Mouse (Mus musculus) testis, adult 2 months (tissue): ENCODE results near the gene Pole4.

Source experiments
- CTCF ChIP-seq: fragments of 200-500 bp; IDR thresholded peaks from 2 replicates; pipeline ENCODE4 v1.5.1; 2012; ENCODE audit warnings: low read depth, mild to moderate bottlenecking, inconsistent platforms, low read length, moderate library complexity; ENCODE audit not compliant: control insufficient read depth, insufficient read depth, insufficient replicate concordance
- POLR2A ChIP-seq: fragments of 200-500 bp; IDR thresholded peaks from 2 replicates; pipeline ENCODE4 v1.6.1; 2012; ENCODE audit warnings: low read depth, mild to moderate bottlenecking, inconsistent platforms, low read length, moderate library complexity; ENCODE audit not compliant: control insufficient read depth

DNA sequence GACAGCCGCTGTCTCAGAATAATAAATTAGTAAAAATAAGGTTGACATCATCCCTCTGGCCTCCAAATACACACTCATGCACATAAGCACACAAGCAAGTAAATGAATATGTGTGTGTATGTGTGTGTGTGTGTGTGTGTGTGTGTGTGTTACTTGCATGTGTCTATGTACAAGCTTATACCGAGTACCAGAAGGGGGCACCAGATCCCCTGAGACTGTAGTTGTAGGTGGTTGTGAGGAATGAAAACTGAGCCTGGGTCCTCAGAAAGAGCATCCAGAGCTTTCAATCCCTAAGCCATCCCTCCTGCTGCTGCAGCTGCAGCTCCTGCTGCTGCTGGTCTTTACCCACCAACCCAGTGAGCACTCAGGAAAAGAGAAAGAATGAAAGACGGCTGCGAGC lies 96.4 kb downstream of the Pole4 start:
- TF ChIP-seq POLR2A (no peak), CTCF (no peak)
